Mouse (Mus musculus): ENCODE measurements around the gene Rpap2.

GRCm38 (mm10) chr5:107695019-107695418, 97.8 kb downstream of the Rpap2 start:
- TF ChIP-seq POLR2A (IDR thresholded peaks at IDR 0.05; ENCODE audit: borderline replicate concordance, extremely low read depth, insufficient read depth, insufficient read length, poor library complexity, severe bottlenecking) (no peak), CTCF (IDR thresholded peaks at IDR 0.05; ENCODE audit: borderline replicate concordance, extremely low read depth, insufficient read depth, insufficient read length) (no peak)
